Mouse (Mus musculus): ENCODE measurements around the gene Cfap45. TPM values are rescaled to one million over a fixed set of nuclear protein-coding genes. Genes with fewer than 3 reads are reported as not detected.
A peak's percentile ranks its signal among the peaks of the same experiment; 100 is the strongest.

Cfap45 gene
- total RNA-seq, 2 experiments from 2014 or later: 4.5 to 5.2 TPM

DNA sequence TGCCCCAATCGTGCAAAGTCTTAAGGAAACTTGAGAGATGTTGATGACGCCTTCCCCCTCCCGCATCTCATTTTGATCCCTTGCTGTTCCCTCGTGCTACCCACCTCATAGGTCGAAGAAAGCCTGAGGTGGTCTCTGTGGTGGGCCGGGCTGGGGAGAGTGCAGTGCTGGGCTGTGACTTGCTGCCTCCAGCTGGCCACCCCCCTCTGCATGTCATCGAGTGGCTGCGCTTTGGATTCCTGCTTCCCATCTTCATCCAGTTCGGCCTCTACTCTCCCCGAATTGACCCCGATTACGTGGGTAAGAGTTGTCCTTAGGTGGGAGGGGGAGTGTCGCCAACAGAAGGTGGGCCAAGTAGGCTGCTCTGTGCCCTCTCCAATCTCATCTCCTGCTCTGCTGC is 35.9 kb upstream of the Cfap45 start:
- TF ChIP-seq CTCF (IDR thresholded peaks at IDR 0.05): no peak
- intact Hi-C loops (cut with DNase I): loop anchor here (5.0 kb wide), 1 partner anchor 908 kb away; no protein-coding TSS in a partner anchor
- Histone ChIP-seq H3K4me3 (no peak overlapping the region), H3K27ac (no peak overlapping the region)
- no peak for DNase-seq (ENCODE audit: extremely low spot score in 1 of 2, low spot score in 2 of 2)

DNA sequence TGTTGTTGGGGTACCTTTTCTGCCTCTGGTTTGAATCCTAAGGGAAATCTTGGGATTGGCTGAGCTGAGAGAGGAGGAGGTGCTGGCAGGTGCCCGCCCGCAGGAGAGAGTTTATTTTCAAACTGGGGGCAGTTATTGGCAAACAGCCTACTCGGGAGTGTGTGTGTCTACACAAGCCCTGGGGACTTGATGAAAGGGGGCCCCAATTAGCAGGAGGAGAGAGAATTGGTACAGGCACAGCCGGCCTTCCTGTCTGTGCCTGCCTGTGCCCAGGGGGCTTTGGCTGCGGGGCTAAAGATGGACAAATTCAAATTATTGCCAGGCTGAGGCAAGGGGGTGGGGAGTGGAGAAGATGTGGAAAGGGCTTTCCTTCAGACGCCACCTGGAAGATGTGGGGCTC is 34.8 kb upstream of the Cfap45 start:
- DNase-seq (ENCODE audit: extremely low spot score in 1 of 2, low spot score in 2 of 2): no peak
- TF ChIP-seq CTCF (IDR thresholded peaks at IDR 0.05): no peak
- Histone ChIP-seq H3K4me3 (no peak overlapping the region), H3K27ac (no peak overlapping the region)
- intact Hi-C loops (cut with DNase I): loop anchor here (5.0 kb wide), 1 partner anchor 906 kb away; no protein-coding TSS in a partner anchor

DNA sequence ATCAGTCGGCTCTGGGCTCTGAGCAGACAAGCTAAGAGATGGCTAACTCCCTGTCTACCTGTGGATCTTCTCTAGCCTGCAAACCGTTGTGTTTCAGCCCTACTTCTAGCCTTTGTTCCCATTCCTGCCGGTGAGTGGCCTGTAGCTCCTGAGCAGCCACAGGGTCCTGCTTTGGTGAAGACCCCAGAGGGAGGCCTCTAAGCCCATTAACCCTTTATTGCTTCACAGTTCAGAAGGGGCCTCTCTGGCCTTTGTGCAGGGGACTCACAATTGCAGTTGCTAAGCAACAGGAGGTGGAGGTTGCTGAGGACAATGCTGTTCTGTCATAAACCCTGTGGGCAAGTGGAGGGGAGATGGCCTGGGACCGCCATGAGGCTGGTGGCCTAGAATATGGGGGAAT is 34.4 kb upstream of the Cfap45 start:
- intact Hi-C loops (cut with DNase I): loop anchor here (5.0 kb wide), 1 partner anchor 906 kb away; no protein-coding TSS in a partner anchor
- TF ChIP-seq CTCF (IDR thresholded peaks at IDR 0.05): no peak
- DNase-seq (ENCODE audit: extremely low spot score in 1 of 2, low spot score in 2 of 2): no peak
- no peak overlapping the region for H3K4me3 ChIP-seq
- H3K27ac ChIP-seq: no peak overlapping the region

DNA sequence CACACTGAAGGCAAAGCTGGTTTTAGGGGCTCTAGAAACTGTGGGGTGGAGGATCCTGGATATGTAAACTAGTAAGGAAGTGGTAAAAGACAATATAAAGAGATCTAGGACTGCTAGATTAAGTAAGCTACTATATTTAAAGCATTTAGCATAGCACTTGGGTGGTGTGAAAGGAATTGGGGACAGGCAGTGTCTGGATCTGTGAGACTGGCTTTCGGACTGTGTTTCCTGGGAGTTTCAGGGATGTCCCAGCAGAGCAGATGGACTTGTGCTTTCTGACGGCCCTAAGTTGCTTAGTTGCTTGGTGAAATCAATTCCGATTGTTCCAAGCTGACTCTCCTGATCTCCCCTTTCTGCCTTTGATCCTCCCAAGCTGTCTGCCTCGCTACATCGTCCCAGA is 34.0 kb upstream of the Cfap45 start:
- no peak overlapping the region for H3K4me3 ChIP-seq
- no peak for TF ChIP-seq CTCF (IDR thresholded peaks at IDR 0.05)
- intact Hi-C loops (cut with DNase I): loop anchor here (5.0 kb wide), 1 partner anchor 906 kb away; no protein-coding TSS in a partner anchor
- no peak overlapping the region for H3K27ac ChIP-seq
- no peak for DNase-seq (ENCODE audit: extremely low spot score in 1 of 2, low spot score in 2 of 2)

DNA sequence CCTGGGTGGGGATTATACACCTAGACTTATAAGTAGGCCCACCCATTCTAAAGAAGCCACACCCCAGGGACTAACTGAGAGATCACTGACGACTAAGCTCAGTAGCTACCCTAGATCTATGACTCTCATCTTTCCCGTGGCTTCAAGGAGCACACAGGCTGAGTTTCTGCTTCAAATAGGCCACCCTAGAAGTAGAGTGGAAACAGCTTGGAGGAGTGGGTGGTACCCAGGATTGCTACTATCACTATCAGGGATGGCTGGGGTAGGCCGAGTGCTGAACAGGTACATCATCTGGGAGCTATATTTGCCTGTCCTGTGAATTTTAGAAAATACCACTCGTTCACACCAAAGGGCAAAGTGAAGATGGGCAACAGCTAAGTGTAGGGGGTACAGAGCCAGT is 32.7 kb upstream of the Cfap45 start:
- no peak for DNase-seq (ENCODE audit: extremely low spot score in 1 of 2, low spot score in 2 of 2)
- no peak for TF ChIP-seq CTCF (IDR thresholded peaks at IDR 0.05)
- intact Hi-C loops (cut with DNase I): loop anchor here (5.0 kb wide), 1 partner anchor 904 kb away; no protein-coding TSS in a partner anchor
- Histone ChIP-seq H3K27ac (no peak overlapping the region), H3K4me3 (no peak overlapping the region)

DNA sequence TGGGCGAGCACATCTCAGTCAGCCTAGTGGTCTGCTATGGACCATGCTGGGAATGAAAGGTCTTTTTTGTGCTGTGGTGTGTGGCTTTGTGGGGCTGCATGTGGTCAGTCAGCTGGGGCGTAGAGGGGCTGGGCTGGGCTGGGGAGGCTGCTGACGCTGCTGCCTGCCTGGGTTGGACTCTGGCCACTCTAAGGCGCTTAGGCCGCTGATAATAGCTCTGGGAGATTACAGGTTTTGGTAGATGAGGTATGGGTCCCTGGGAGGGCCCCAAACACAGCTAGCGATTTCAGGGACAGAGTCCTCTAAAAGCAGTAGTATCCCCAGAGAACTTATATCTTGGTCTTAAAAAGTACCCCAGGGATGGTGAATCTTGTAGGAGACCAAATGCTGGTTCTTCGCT is 31.8 kb upstream of the Cfap45 start:
- H3K4me3 ChIP-seq: no peak overlapping the region
- TF ChIP-seq CTCF (IDR thresholded peaks at IDR 0.05): no peak
- H3K27ac ChIP-seq: no peak overlapping the region
- intact Hi-C loops (cut with DNase I): loop anchor here (5.0 kb wide), 1 partner anchor 903 kb away; no protein-coding TSS in a partner anchor
- no peak for DNase-seq (ENCODE audit: extremely low spot score in 1 of 2, low spot score in 2 of 2)

DNA sequence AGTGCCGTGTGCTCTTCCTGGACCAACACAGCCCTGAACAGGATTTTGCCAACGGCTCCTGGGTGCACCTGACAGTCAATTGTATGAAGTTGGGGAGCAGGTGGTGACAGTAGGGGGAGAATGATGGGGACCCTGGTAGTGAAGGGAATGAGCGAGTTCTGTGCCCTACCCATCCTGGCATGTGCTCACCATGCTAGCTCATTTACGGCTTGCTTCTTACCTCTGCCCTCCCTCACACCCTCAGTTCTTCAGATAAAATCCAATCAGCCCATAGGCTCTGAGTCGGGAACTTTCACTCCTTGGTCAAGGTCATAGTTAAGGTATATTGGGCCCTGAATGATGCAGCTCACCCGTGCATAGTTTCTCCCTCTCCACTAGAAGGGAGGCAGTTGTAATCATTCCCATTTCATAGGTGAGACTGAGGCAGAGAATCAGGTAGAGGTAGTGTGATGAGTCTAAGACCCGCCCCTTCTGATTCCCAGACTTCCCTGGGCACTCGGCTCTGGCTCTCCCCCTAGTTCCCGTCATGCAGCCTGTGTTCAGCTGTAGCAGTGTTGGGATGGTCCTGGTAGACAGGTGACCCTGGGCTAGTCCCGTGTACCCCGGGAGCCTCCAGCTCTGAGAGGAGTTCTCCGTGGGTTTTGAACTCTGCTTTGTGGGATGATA is 30.9 kb upstream of the Cfap45 start:
- H3K27ac ChIP-seq: no peak overlapping the region
- intact Hi-C loops (cut with DNase I): loop anchor here (1.0 to 5.0 kb wide), 2 partner anchors 77 to 903 kb away; no protein-coding TSS in a partner anchor
- peak overlapping the region; percentile 57 for H3K4me3 ChIP-seq
- no peak for DNase-seq (ENCODE audit: extremely low spot score in 1 of 2, low spot score in 2 of 2)
- TF ChIP-seq CTCF (IDR thresholded peaks at IDR 0.05): no peak

DNA sequence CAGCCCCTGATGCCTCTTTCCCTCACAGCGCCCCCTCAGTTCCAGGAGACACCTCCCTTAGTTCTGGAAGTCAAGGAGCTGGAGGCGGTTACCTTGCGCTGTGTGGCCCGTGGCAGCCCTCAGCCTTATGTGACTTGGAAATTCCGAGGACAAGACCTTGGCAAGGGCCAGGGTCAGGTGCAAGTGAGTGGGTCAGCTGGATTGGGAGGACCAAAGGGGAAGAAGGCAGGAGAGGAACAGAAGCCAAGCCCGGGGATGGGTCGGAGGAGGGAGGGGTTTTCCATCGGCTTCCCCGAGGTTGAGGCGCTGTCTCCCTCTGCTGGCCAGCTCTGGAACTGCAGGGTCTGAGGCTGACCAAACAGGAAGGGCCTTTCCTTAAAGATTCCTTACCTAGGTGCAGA is 30.3 kb upstream of the Cfap45 start:
- intact Hi-C loops (cut with DNase I): loop anchor here (1.0 kb wide), 1 partner anchor 78 kb away; no protein-coding TSS in a partner anchor
- no peak overlapping the region for H3K27ac ChIP-seq
- H3K4me3 ChIP-seq: peak overlapping the region; percentile 57
- TF ChIP-seq CTCF (IDR thresholded peaks at IDR 0.05): peak; percentile 99
- DNase-seq (ENCODE audit: extremely low spot score in 1 of 2, low spot score in 2 of 2): peak; percentile 84 to 95

DNA sequence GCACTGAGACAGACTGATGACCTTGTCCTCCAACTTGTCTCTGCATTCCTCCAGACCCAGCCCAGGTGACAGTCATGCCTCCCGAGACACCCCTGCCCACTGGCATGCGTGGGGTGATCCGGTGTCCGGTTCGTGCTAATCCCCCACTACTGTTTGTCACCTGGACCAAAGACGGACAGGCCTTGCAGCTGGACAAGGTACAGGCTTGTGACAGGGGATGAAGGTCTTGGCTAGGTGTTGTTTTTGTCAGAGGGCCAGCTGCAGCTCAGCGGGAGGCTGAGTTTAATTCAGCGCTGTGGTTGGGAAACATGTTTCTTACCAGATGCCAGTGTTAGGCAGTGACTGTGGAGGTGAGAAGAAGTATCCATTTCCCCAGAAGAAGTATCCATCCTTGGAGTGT is 28.6 kb upstream of the Cfap45 start:
- no peak overlapping the region for H3K27ac ChIP-seq
- intact Hi-C loops (cut with DNase I): no loop called here
- no peak for TF ChIP-seq CTCF (IDR thresholded peaks at IDR 0.05)
- no peak for DNase-seq (ENCODE audit: extremely low spot score in 1 of 2, low spot score in 2 of 2)
- no peak overlapping the region for H3K4me3 ChIP-seq

DNA sequence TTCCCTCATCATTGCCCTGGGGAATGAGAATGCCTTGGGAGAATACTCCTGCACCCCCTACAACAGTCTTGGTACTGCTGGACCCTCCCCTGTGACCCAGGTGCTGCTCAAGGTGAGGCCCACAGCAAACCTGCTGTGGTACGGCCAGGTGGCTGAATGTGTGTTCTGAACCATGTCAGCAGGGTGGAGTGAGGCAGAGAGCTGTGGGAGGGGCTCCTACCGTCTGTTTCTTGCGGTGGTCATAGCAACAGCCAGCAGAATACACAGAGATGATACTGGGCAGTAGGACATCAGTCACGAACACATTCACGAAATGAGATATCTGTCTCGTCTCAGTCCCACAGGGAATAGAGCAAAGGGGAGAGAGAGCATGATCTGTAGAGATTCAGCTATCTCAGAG is 27.1 kb upstream of the Cfap45 start:
- Histone ChIP-seq H3K4me3 (no peak overlapping the region), H3K27ac (no peak overlapping the region)
- no peak for DNase-seq (ENCODE audit: extremely low spot score in 1 of 2, low spot score in 2 of 2)
- TF ChIP-seq CTCF (IDR thresholded peaks at IDR 0.05): no peak
- intact Hi-C loops (cut with DNase I): no loop called here

DNA sequence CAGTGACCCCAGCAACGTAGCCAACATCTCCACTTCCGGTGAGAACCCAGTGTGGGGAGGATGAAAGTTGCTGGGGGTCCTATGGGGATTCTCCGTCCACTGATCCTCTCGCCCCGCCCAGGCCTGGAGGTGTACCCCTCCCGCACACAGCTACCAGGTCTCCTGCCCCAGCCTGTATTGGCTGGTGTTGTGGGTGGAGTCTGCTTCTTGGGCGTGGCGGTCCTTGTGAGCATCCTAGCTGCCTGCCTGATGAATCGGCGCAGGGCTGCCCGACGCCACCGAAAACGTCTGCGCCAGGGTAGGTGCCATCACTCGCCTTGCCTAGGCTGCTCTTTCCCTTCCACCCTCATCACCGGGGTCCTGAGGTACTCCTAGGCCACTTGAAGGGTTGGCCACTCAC is 24.6 kb upstream of the Cfap45 start:
- DNase-seq (ENCODE audit: extremely low spot score in 1 of 2, low spot score in 2 of 2): no peak
- TF ChIP-seq CTCF (IDR thresholded peaks at IDR 0.05): no peak
- H3K4me3 ChIP-seq: no peak overlapping the region
- intact Hi-C loops (cut with DNase I): no loop called here
- no peak overlapping the region for H3K27ac ChIP-seq

DNA sequence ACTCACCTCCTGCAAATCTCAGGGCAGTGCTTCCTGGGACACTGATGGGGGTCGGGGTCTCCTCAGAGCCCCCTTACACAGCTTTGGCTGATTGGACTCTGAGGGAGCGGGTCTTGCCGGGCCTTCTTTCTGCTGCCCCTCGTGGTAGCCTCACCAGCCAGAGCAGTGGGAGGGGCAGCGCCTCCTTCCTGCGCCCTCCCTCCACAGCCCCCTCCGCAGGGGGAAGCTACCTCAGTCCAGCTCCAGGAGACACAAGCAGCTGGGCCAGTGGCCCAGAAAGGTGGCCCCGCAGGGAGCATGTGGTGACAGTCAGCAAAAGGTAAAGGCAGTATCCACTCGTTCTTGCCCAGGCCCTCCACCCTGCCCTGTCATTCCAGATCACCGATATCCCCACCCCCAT is 23.2 kb upstream of the Cfap45 start:
- Histone ChIP-seq H3K27ac (no peak overlapping the region), H3K4me3 (no peak overlapping the region)
- no peak for TF ChIP-seq CTCF (IDR thresholded peaks at IDR 0.05)
- intact Hi-C loops (cut with DNase I): no loop called here
- no peak for DNase-seq (ENCODE audit: extremely low spot score in 1 of 2, low spot score in 2 of 2)
